Mouse (Mus musculus): ENCODE results near the gene Tbc1d30. TPM values are rescaled to one million over a fixed set of nuclear protein-coding genes. Genes with fewer than 3 reads are reported as not detected.

The Tbc1d30 gene
- polyA plus RNA-seq, 1 experiment from 2014 or later, result 16.6 TPM

- no peak for DNase-seq
- H3K9me3 ChIP-seq (ENCODE audit: control insufficient read depth, low read length), result no peaks in the 10 kb centered on the region
- no peak overlapping the region for H3K4me2 ChIP-seq (ENCODE audit: low read length)
- H3K36me3 ChIP-seq (ENCODE audit: control insufficient read depth, insufficient read depth, low read length), result no peaks in the 10 kb centered on the region
- H3K27me3 ChIP-seq (ENCODE audit: control insufficient read depth, insufficient read depth, low read length), result no peaks in the 10 kb centered on the region
- H3K4me3 ChIP-seq (replicated peaks; ENCODE audit: low read depth, low read length), result no peak overlapping the region
- no peak overlapping the region for H3K9ac ChIP-seq (replicated peaks; ENCODE audit: low read length)
- H3K27ac ChIP-seq (replicated peaks; ENCODE audit: low read depth, low read length), result no peak overlapping the region
- ATAC-seq (ENCODE audit: low FRiP score, low TSS enrichment), result no peak
- H3K4me1 ChIP-seq (ENCODE audit: control insufficient read depth, insufficient read depth, low read length), result no peaks in the 10 kb centered on the region
- 59% methylated on average over 16 of the region's 16 CpGs for WGBS
Observed at GRCm38 (mm10) chr10:121227988-121228409, 123.1 kb downstream of the Tbc1d30 start.

DNA sequence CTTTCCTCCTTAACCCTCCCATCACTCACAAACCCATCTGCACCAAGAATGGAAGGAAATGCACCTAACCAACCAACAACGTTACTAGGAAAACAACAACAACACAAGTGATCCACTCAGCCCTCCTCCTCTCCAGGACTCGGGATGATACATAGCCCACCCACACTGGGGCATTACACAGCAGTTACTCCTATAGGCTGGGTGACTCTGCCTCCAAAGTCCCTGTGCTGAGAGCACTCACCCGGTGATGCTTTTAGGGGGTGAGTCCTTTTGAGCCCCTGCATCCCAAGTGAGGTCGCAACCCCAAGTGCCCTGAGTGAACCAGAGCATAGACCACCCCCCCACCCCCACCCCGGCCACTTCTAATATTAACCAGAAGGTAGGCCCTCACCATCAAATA lies 123.7 kb downstream of the Tbc1d30 start:
- Histone ChIP-seq H3K4me2 (ENCODE audit: low read length) (no peak overlapping the region), H3K4me1 (ENCODE audit: control insufficient read depth, insufficient read depth, low read length) (no peaks in the 10 kb centered on the region), H3K9ac (replicated peaks; ENCODE audit: low read length) (no peak overlapping the region), H3K27me3 (ENCODE audit: control insufficient read depth, insufficient read depth, low read length) (no peaks in the 10 kb centered on the region), H3K9me3 (ENCODE audit: control insufficient read depth, low read length) (no peaks in the 10 kb centered on the region), H3K27ac (replicated peaks; ENCODE audit: low read depth, low read length) (no peak overlapping the region), H3K36me3 (ENCODE audit: control insufficient read depth, insufficient read depth, low read length) (no peaks in the 10 kb centered on the region), H3K4me3 (replicated peaks; ENCODE audit: low read depth, low read length) (no peak overlapping the region)
- WGBS, result 87% methylated on average over 5 of the region's 5 CpGs
- DNase-seq (no peak), ATAC-seq (ENCODE audit: low FRiP score, low TSS enrichment) (no peak)

GRCm38 (mm10) chr10:121225636-121226035 lies 125.4 kb downstream of the Tbc1d30 start:
- DNase-seq (no peak), ATAC-seq (ENCODE audit: low FRiP score, low TSS enrichment) (no peak)
- Histone ChIP-seq H3K9ac (replicated peaks; ENCODE audit: low read length) (no peak overlapping the region), H3K27ac (replicated peaks; ENCODE audit: low read depth, low read length) (no peak overlapping the region), H3K4me2 (ENCODE audit: low read length) (no peak overlapping the region), H3K4me3 (replicated peaks; ENCODE audit: low read depth, low read length) (no peak overlapping the region), H3K27me3 (ENCODE audit: control insufficient read depth, insufficient read depth, low read length) (no peaks in the 10 kb centered on the region), H3K4me1 (ENCODE audit: control insufficient read depth, insufficient read depth, low read length) (no peaks in the 10 kb centered on the region), H3K9me3 (ENCODE audit: control insufficient read depth, low read length) (peaks cover 2% of the 10 kb centered on the region; the same call in 1 of the 2 replicates), H3K36me3 (ENCODE audit: control insufficient read depth, insufficient read depth, low read length) (no peaks in the 10 kb centered on the region)
- 74% methylated on average over 6 of the region's 6 CpGs for WGBS

DNA sequence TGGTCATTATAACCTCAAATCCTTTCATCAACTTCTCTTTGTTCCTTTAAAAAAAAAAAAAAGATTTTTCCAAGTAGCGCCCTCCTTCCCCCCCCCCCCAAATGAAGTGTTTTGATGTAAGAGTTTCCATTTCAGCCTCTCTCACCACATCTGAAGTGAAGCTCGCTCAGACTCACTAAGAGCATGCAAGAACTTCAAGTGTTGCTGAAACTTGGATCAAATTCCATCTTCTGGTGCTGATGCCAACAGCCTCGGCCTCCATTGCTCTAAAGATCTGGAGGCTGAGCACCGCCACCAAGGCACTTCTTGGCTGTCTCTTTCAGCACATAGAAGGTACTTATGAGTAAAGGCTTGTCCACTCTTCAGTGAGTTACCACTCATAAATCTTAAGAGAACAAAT lies 128.2 kb downstream of the Tbc1d30 start:
- H3K36me3 ChIP-seq (ENCODE audit: control insufficient read depth, insufficient read depth, low read length), result no peaks in the 10 kb centered on the region
- ATAC-seq (ENCODE audit: low FRiP score, low TSS enrichment) (no peak), DNase-seq (no peak)
- 92% methylated on average over 4 of the region's 4 CpGs for WGBS
- no peak overlapping the region for H3K9ac ChIP-seq (replicated peaks; ENCODE audit: low read length)
- H3K4me2 ChIP-seq (ENCODE audit: low read length), result no peak overlapping the region
- H3K4me1 ChIP-seq (ENCODE audit: control insufficient read depth, insufficient read depth, low read length), result no peaks in the 10 kb centered on the region
- no peaks in the 10 kb centered on the region for H3K27me3 ChIP-seq (ENCODE audit: control insufficient read depth, insufficient read depth, low read length)
- no peak overlapping the region for H3K27ac ChIP-seq (replicated peaks; ENCODE audit: low read depth, low read length)
- no peak overlapping the region for H3K4me3 ChIP-seq (replicated peaks; ENCODE audit: low read depth, low read length)
- H3K9me3 ChIP-seq (ENCODE audit: control insufficient read depth, low read length), result peaks cover 4% of the 10 kb centered on the region; the same call in 1 of the 2 replicates

DNA sequence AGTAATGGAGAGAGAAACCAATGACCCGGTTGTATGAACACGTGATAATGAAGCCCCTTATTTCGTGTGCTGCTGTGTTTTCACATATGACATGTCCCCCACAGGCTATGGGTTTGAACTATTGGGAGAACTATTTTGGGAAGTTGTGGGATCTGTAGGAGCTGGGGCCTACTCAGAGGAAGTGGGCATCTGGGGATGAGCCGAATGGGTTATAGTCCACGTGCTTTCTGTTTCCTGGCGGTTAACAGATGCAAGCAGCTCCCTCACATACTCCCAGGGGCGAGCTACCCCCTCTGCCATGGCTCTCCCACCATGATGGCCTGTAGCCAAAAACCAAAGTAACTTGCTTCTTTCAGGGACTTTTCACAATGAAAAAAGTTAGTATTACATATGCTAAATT lies 132.5 kb downstream of the Tbc1d30 start:
- H3K27me3 ChIP-seq (ENCODE audit: control insufficient read depth, insufficient read depth, low read length), result no peaks in the 10 kb centered on the region
- H3K4me3 ChIP-seq (replicated peaks; ENCODE audit: low read depth, low read length), result no peak overlapping the region
- no peaks in the 10 kb centered on the region for H3K4me1 ChIP-seq (ENCODE audit: control insufficient read depth, insufficient read depth, low read length)
- H3K4me2 ChIP-seq (ENCODE audit: low read length), result no peak overlapping the region
- peaks cover 4% of the 10 kb centered on the region; the same call in 1 of the 2 replicates for H3K9me3 ChIP-seq (ENCODE audit: control insufficient read depth, low read length)
- no peak for ATAC-seq (ENCODE audit: low FRiP score, low TSS enrichment)
- no peak for DNase-seq
- whole genome bisulfite sequencing, result 93% methylated on average over 7 of the region's 7 CpGs
- no peaks in the 10 kb centered on the region for H3K36me3 ChIP-seq (ENCODE audit: control insufficient read depth, insufficient read depth, low read length)
- H3K27ac ChIP-seq (replicated peaks; ENCODE audit: low read depth, low read length), result no peak overlapping the region
- no peak overlapping the region for H3K9ac ChIP-seq (replicated peaks; ENCODE audit: low read length)

DNA sequence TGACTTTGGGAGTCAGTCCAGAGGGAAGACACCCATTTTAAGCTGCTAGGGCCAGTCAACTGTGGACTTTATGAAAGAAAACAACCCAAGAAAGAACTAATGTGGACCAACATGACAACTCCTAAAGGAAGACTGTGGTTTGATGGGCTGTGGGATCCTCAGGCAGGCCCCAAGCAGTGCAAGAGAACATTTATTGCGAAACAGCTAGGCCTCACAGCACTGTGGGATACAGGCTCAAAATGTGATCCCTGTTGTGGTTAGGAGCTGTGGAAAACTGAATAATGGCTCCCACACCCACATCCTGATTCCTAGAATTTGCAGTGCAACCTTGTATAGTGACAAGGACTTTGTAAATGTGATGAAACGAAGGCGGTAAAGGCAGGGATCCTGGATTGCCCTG lies 134.3 kb downstream of the Tbc1d30 start:
- Histone ChIP-seq H3K4me2 (ENCODE audit: low read length) (no peak overlapping the region), H3K9ac (replicated peaks; ENCODE audit: low read length) (no peak overlapping the region), H3K27ac (replicated peaks; ENCODE audit: low read depth, low read length) (no peak overlapping the region), H3K4me3 (replicated peaks; ENCODE audit: low read depth, low read length) (no peak overlapping the region), H3K9me3 (ENCODE audit: control insufficient read depth, low read length) (peaks cover 4% of the 10 kb centered on the region; the same call in 1 of the 2 replicates), H3K27me3 (ENCODE audit: control insufficient read depth, insufficient read depth, low read length) (no peaks in the 10 kb centered on the region), H3K36me3 (ENCODE audit: control insufficient read depth, insufficient read depth, low read length) (no peaks in the 10 kb centered on the region), H3K4me1 (ENCODE audit: control insufficient read depth, insufficient read depth, low read length) (no peaks in the 10 kb centered on the region)
- DNase-seq, result no peak
- ATAC-seq (ENCODE audit: low FRiP score, low TSS enrichment), result no peak
- 93% methylated on average over 3 of the region's 3 CpGs for WGBS

Other genes with a start within 250 kb of the Tbc1d30 start
- gene Gns, start 13.8 kb upstream of the Tbc1d30 start, polyA plus RNA-seq (2014; fragmentation: Nextera tagmentation; extraction: Ambion mirVana), result 36.5 and 47.2 TPM in 2 replicates
- gene Rassf3, start 125.1 kb upstream of the Tbc1d30 start, polyA plus RNA-seq (2014; fragmentation: Nextera tagmentation; extraction: Ambion mirVana), result 2.4 and 4.5 TPM in 2 replicates
- 27.0 and 36.2 TPM in 2 replicates for gene Tbk1, start 235.5 kb upstream of the Tbc1d30 start, polyA plus RNA-seq (2014; fragmentation: Nextera tagmentation; extraction: Ambion mirVana)

Measured in midbrain, embryonic 14.5 days (tissue).